Mouse (Mus musculus): ENCODE measurements at regions not wholly inside any gene's neighbourhood (a gene's known extent, or its start where the extent isn't known, plus 50 kb on each side); places are given as distances from the start of the nearest gene placed in this dataset.
A peak's percentile ranks its signal among the peaks of the same experiment; 100 is the strongest.

- TF ChIP-seq CTCF (IDR thresholded peaks at IDR 0.05; ENCODE audit: low read depth) (0 out of 2 replicates have a peak, but pooled peaks have one; percentile 7), EP300 (IDR thresholded peaks at IDR 0.05; ENCODE audit: low read depth) (no peak)
Measured at GRCm38 (mm10) chr13:6469446-6470227, 78.3 kb upstream of the Pitrm1 start.

Measured in liver, embryonic 14.5 days (tissue).